Mouse (Mus musculus) brain, embryonic 18.5 days (tissue): ENCODE measurements around the gene Clasrp.

Experiments
- DNase-seq: peaks from one replicate; pipeline ENCODE4 v3.0.0-alpha.2; 2012; ENCODE audit warnings: low read depth, low spot score

The Clasrp gene

GRCm38 (mm10) chr7:19532240-19532639 is 72.0 kb downstream of the Clasrp start:
- no peak for DNase-seq

DNA sequence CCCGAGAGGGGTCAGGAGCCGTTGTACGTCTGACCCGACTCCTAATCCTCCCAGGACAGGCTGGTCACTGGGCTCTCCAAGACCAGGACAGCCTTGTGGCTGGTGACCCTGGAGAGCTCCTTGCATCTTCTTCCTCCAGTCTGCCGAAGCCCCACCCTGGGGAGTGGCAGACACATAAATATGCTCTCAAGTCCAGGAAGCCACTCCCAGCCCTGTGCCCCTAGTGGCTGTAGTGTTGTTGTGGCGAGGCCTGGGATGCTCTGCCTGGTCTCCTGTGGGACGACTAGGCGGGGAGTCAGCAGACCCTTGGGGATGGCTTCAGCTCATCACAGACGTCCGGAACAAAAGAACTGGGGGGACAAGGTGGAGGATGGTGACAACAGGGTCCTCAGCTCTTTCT is 73.2 kb downstream of the Clasrp start:
- no peak for DNase-seq
